Mouse (Mus musculus) left cerebral cortex, postnatal 10 days (tissue): ENCODE measurements at regions not wholly inside any gene's neighbourhood (a gene's known extent, or its start where the extent isn't known, plus 50 kb on each side); places are given as distances from the start of the nearest gene placed in this dataset.

Experiments used
- DNase-seq, 2 experiments: peaks; one replicate each; pipeline ENCODE4 v3.0.0; 2021 to 2022; ENCODE audit warnings: low spot score in 2 of 2, mixed read lengths in 1 of 2; ENCODE audit errors: extremely low spot score in 1 of 2
- intact Hi-C: fragments of 180-260 bp; cut with DNase I; formaldehyde crosslinking; loops from one replicate; pipeline ENCODE4 v1.15.1; 2025

DNA sequence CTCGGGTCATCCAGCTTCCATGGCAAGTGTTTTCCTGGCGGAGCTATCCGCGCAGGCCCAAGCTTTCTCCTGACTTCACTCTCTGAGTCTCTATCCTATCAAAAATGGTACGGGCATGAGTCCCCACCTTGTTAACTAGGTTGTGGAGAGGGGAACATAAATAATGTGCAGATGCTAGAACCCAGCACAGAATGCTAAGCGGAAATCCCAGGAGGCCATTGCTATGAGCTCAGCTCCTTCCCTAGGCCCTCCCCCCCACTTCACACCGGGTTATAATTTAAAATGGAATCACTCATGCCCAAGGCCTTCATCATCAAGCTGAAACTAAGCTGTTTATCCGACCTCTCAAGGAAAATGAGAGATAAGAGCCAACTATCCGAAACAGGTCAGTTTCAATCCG is 60.4 kb upstream of the Cd83 start:
- intact Hi-C loops: loop anchor here (2.0 kb wide), 1 partner anchor 127 kb away; no protein-coding TSS in a partner anchor
- no peak for DNase-seq

DNA sequence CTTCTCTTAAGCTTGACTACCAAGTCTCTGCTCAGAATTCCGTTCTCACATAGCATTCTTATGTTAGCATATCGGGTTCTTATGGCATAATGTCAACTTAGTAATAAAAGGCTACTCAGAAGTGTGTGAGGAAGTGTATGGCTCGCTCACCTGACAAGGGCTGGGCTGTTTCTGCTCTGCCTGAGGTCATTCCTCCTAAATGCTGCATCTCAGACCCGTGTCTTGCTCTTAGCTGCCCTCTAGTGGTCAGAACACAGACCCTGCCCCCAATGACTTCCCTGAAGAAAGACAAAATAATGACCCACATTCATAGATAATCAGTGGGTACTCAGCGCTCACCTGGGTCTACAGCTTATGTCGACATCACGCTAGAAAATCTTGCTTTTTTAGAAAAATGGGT is 58.9 kb upstream of the Cd83 start:
- peak; percentile 35 to 57 for DNase-seq
- intact Hi-C loops: loop anchor here (2.0 to 5.0 kb wide), 2 partner anchors 108 to 129 kb away; partner anchors contain the start of gene Rnf182

DNA sequence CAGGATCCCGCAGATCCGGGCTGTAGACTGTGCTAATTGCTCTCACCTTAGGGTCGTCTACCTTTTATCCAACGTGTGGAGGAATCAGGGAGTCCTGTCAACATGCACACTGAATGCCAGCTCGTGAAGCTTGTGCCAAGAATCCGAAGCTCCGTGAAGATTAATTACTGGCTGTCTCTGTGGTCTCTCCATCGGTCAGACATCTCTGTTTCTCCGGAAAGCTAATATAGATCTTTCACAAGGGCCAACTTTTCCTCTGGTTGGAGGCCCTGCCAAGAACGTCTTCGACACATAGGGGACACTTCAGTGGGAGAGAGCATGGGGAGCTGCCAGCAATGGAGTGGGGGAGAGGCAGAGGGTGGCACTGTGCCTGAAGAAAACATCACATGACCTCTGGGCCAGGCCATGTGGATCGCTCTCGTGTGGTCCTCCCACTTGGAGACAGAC is 57.7 kb upstream of the Cd83 start:
- intact Hi-C loops: loop anchor here (5.0 kb wide), 1 partner anchor 110 kb away; the partner anchor contains the start of gene Rnf182
- DNase-seq: no peak

DNA sequence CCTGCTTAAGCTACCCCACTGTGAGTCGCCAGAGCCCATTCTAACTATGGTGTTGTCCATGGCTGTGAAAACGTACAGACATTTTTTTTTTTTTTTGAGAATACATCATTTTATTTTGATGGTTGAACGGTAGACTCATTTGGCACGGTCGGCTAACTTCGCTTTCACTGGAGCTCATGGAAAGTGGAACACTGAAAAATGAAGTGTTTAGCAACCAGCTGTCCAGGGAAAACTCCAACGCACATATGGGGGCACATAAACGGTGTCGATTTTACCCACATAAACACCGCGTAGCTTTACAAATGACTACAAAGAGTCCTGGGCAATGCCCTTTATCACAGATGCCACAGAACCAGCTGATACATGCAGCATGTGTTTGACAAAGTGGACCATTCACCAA is 55.0 kb upstream of the Cd83 start:
- intact Hi-C loops: loop anchor here (5.0 to 10.0 kb wide), 2 partner anchors 112 to 165 kb away; partner anchors contain the start of genes Mcur1 and Rnf182
- no peak for DNase-seq

DNA sequence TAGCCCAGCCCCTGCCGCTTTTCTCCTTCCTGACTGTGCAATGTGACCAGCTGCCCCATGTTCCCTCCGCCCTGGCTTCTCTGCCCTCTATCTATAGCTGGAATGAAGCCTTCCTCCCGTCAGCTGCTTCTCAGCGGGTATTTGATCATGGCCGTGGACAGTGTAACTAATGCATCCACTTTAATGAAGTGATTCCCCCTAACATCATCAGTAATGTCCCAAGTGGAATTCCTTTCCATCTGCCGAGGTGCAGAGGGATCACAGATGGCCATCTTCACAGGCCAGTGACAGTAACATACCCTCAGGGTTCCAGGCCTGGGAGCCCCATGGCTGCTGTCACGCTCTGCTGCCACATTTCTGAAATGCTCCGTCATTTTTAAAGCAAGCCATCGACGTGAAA is 51.5 kb upstream of the Cd83 start:
- intact Hi-C loops: loop anchor here (10.0 kb wide), 1 partner anchor 168 kb away; the partner anchor contains the start of gene Mcur1
- DNase-seq: no peak

DNA sequence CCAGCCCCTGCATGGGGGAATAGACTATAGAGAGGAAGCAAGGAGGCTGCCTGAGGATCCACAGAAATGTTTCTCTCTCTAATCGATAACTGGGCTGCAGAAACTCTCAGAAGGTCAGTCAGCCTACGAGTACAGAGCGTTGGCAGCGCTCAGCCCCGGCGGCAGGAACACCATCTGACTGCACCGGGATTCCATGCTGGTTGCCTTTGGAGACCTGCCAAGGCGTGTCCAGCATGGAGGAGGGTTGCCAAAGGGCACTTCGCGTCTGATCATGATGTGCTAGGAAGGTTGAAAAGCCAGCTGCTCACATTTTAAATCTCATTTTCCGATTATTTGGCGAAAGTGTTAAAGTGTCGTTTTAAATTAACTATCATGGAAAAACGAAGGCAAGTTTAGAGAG is 49.9 kb upstream of the Cd83 start:
- intact Hi-C loops: loop anchor here (10.0 kb wide), 1 partner anchor 170 kb away; the partner anchor contains the start of gene Mcur1
- peak in 1 of 2 experiments; percentile 69 for DNase-seq
